Mouse (Mus musculus) thymus, adult 2 months (tissue): ENCODE data around the gene Adcy10.

Experiments
- CTCF ChIP-seq: fragments of 200-500 bp; IDR thresholded peaks from 2 replicates; pipeline ENCODE4 v1.5.1; 2012; ENCODE audit warnings: mild to moderate bottlenecking, control low read depth, low read length, moderate library complexity, borderline replicate concordance; ENCODE audit not compliant: control insufficient read depth, poor library complexity, insufficient read depth; ENCODE audit errors: extremely low read depth
- POLR2A ChIP-seq: fragments of 200-500 bp; IDR thresholded peaks from 2 replicates; pipeline ENCODE4 v1.6.1; 2012; ENCODE audit warnings: mild to moderate bottlenecking, low read length, control low read depth, moderate library complexity; ENCODE audit not compliant: control insufficient read depth, poor library complexity, insufficient read depth; ENCODE audit errors: extremely low read depth

GRCm38 (mm10) chr1:165484688-165485233, at the start of gene Adcy10:
- TF ChIP-seq CTCF (no peak), POLR2A (no peak)
